Mouse (Mus musculus) lung, embryonic 14.5 days (tissue): Measurements from ENCODE around the gene Ccnf. TPM values are rescaled to one million over a fixed set of nuclear protein-coding genes. Genes with fewer than 3 reads are reported as not detected.

ENCODE experiments used
- ATAC-seq: fragments of 200-750 bp; cut with Nextera tagmentation; 2 replicates; pipeline ENCODE4 v1.8.0; 2017; ENCODE audit warnings: mild to moderate bottlenecking, moderate TSS enrichment, moderate library complexity; ENCODE audit not compliant: insufficient read depth
- DNase-seq: peaks from one replicate; pipeline ENCODE4 v3.0.0-alpha.2; 2015
- H3K27ac ChIP-seq: fragments of 300-500 bp; sonication (generic); 2 replicates; pipeline ENCODE4 v1.5.1; 2014; ENCODE audit warnings: low read depth, mild to moderate bottlenecking, moderate library complexity
- H3K27me3 ChIP-seq: fragments of 300-500 bp; sonication (generic); 2 replicates; pipeline ENCODE4 v1.6.1; 2014; ENCODE audit warnings: low read length, control low read depth; ENCODE audit not compliant: insufficient read depth
- H3K36me3 ChIP-seq: fragments of 300-500 bp; sonication (generic); 2 replicates; pipeline ENCODE4 v1.6.1; 2014; ENCODE audit warnings: control low read depth; ENCODE audit not compliant: insufficient read depth
- H3K4me1 ChIP-seq: fragments of 300-500 bp; sonication (generic); 2 replicates; pipeline ENCODE4 v1.6.1; 2014; ENCODE audit warnings: antibody characterized with exemption, control low read depth; ENCODE audit not compliant: insufficient read depth
- H3K4me2 ChIP-seq: fragments of 300-500 bp; sonication (generic); 2 replicates; pipeline ENCODE4 v1.6.1; 2014; ENCODE audit warnings: mild to moderate bottlenecking
- H3K4me3 ChIP-seq: fragments of 300-500 bp; sonication (generic); 2 replicates; pipeline ENCODE4 v1.5.1; 2014; ENCODE audit warnings: low read depth, low read length
- H3K9ac ChIP-seq: fragments of 300-500 bp; sonication (generic); 2 replicates; pipeline ENCODE4 v1.6.1; 2014
- H3K9me3 ChIP-seq: fragments of 300-500 bp; sonication (generic); 2 replicates; pipeline ENCODE4 v1.6.1; 2016; ENCODE audit warnings: low read depth, low read length, control low read depth
- CTCF ChIP-seq: IDR thresholded peaks from 2 replicates; pipeline ENCODE4 v1.5.1; 2016; ENCODE audit warnings: antibody characterized with exemption, low read depth
- WGBS: fragments of 180-500 bp; shearing (Covaris S2); extraction: QIAGEN DNeasy Blood & Tissue Kit; methylation state at CpG from one replicate; pipeline ENCODE4 v1.1.7; 2014; 5-methylcytosine and 5-hydroxymethylcytosine counted together
- polyA plus RNA-seq: library from polyadenylated mRNA; unstranded; fragments of >200 nt; fragmentation: Nextera tagmentation; extraction: Ambion mirVana; gene quantifications from 2 replicates; pipeline ENCODE4 v1.2.1, GENCODE M21; 2014

The Ccnf gene
- polyA plus RNA-seq, 1 experiment from 2014 or later, result 79.3 TPM

GRCm38 (mm10) chr17:24207768-24208640, 43.3 kb downstream of the Ccnf start:
- WGBS, result 47% methylated on average over 34 of the region's 34 CpGs
- ATAC-seq, result no peak

GRCm38 (mm10) chr17:24206451-24207351, 44.6 kb downstream of the Ccnf start:
- Histone ChIP-seq H3K4me3 (peak overlapping the region; percentile 71), H3K27ac (peak overlapping the region; percentile 38; the same call in 1 of the 2 replicates), H3K9me3 (no peaks in the 10 kb centered on the region), H3K4me2 (peak overlapping the region; percentile 96), H3K36me3 (no peaks in the 10 kb centered on the region), H3K4me1 (peaks cover 54% of the 10 kb centered on the region), H3K9ac (peak overlapping the region; percentile 69), H3K27me3 (peaks cover 20% of the 10 kb centered on the region)
- WGBS, result 4% methylated on average over 62 of the region's 62 CpGs
- DNase-seq (peak; percentile 82), ATAC-seq (peak; percentile 12; the same call in 1 of the 2 replicates)
- peak; percentile 21 for TF ChIP-seq CTCF

More at GRCm38 (mm10) chr17:24207768-24208640, 43.3 kb downstream of the Ccnf start:
- peaks cover 61% of the 10 kb centered on the region for H3K4me1 ChIP-seq
- peaks cover 20% of the 10 kb centered on the region for H3K27me3 ChIP-seq
- peak overlapping the region; percentile 71 for H3K4me3 ChIP-seq
- no peak for TF ChIP-seq CTCF
- no peaks in the 10 kb centered on the region for H3K36me3 ChIP-seq
- peak overlapping the region; percentile 69 for H3K9ac ChIP-seq
- H3K27ac ChIP-seq, result peak overlapping the region; percentile 96
- H3K4me2 ChIP-seq, result peak overlapping the region; percentile 96
- DNase-seq, result no peak
- H3K9me3 ChIP-seq, result no peaks in the 10 kb centered on the region

- Histone ChIP-seq H3K27ac (peak overlapping the region; percentile 64), H3K4me3 (peak overlapping the region; percentile 71), H3K4me2 (peak overlapping the region; percentile 96), H3K36me3 (no peaks in the 10 kb centered on the region), H3K27me3 (peaks cover 20% of the 10 kb centered on the region), H3K4me1 (peaks cover 48% of the 10 kb centered on the region), H3K9me3 (no peaks in the 10 kb centered on the region), H3K9ac (peak overlapping the region; percentile 45; the same call in 1 of the 2 replicates)
- ATAC-seq (peak; percentile 3), DNase-seq (peak; percentile 68)
- no peak for TF ChIP-seq CTCF
- 4% methylated on average over 15 of the region's 15 CpGs for WGBS
Measured at GRCm38 (mm10) chr17:24205908-24206361, 45.3 kb downstream of the Ccnf start.

GRCm38 (mm10) chr17:24205284-24205888, 45.9 kb downstream of the Ccnf start, which contains the start of gene Tbc1d24:
TSS of gene Tbc1d24 (minus strand) at chr17:24205562.
- no peaks in the 10 kb centered on the region for H3K36me3 ChIP-seq
- peaks cover 20% of the 10 kb centered on the region for H3K27me3 ChIP-seq
- peak within 1 kb of the TSS; percentile 71 for H3K4me3 ChIP-seq
- peak within 1 kb of the TSS; percentile 96 for H3K4me2 ChIP-seq
- peak within 1 kb of the TSS; percentile 64 for H3K27ac ChIP-seq
- H3K4me1 ChIP-seq, result peaks cover 44% of the 10 kb centered on the region
- H3K9me3 ChIP-seq, result no peaks in the 10 kb centered on the region
- peak; percentile 98 for DNase-seq
- WGBS, result under 1% methylated on average over 57 of the region's 65 CpGs
- no peak for TF ChIP-seq CTCF
- ATAC-seq, result peak; percentile 64
- H3K9ac ChIP-seq, result peak within 1 kb of the TSS; percentile 72

- H3K27ac ChIP-seq, result 0 out of 2 replicates have a peak overlapping the region, but pooled peaks have one; percentile 31
- peak; percentile 10 for DNase-seq
- no peak for ATAC-seq
Measured at GRCm38 (mm10) chr17:24204846-24205245, 46.4 kb downstream of the Ccnf start.

More at GRCm38 (mm10) chr17:24204846-24205245, 46.4 kb downstream of the Ccnf start:
- peaks cover 20% of the 10 kb centered on the region for H3K27me3 ChIP-seq
- no peak for TF ChIP-seq CTCF
- no peaks in the 10 kb centered on the region for H3K9me3 ChIP-seq
- H3K36me3 ChIP-seq, result no peaks in the 10 kb centered on the region
- H3K4me2 ChIP-seq, result peak overlapping the region; percentile 96
- peaks cover 40% of the 10 kb centered on the region for H3K4me1 ChIP-seq
- H3K4me3 ChIP-seq, result peak overlapping the region; percentile 71
- peak overlapping the region; percentile 72 for H3K9ac ChIP-seq
- WGBS, result 6% methylated on average over 7 of the region's 7 CpGs
